Mouse (Mus musculus) splenic B cell, adult 2 months (primary cell): ENCODE measurements around the gene Fmo5.

Experiments
- DNase-seq: peaks from one replicate; pipeline ENCODE4 v3.0.0-alpha.2; 2011; ENCODE audit warnings: low read depth, low spot score
- H3K27me3 ChIP-seq: 2 replicates; pipeline ENCODE4 v1.6.1; 2012; ENCODE audit warnings: mild to moderate bottlenecking, low read length, moderate library complexity, mixed read lengths; ENCODE audit not compliant: control insufficient read depth, poor library complexity, insufficient read depth, severe bottlenecking
- H3K36me3 ChIP-seq: 2 replicates; pipeline ENCODE4 v1.6.1; 2012; ENCODE audit warnings: mild to moderate bottlenecking, low read length, moderate library complexity, mixed read lengths; ENCODE audit not compliant: control insufficient read depth, poor library complexity, insufficient read depth, severe bottlenecking

Fmo5 gene

DNA sequence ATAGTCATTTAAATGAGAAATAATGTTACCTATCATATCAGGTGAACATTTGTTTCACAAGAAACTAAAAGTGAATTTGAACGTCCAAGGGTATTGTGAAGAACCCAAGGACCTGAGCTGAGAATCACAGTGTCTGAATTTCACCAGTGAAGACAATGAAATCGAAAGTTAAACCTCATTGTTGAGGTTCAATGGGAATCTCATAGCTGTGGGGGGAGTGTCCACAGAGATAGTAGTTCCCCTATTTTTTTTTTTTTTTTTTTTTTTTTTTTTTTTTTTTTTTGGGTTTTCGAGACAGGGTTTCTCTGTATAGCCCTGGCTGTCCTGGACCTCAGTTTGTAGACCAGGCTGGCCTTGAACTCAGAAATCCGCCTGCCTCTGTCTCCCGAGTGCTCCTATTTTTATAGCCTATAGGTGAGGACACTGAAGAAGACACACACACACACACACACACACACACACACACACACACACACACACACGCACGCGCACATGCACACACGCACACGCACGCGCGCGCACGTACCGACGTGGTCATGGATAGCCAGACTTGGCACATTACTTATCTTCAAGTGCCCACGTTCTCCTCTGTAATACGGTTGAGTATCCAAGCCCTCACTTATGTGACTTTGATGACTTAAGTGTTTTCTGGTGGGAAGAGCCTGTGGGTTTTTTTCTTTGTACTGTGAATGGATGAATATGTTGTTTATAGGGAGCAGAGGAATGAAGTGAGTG, 11.3 kb upstream of the Fmo5 start:
- Histone ChIP-seq H3K27me3 (no peaks in the 10 kb centered on the region), H3K36me3 (no peaks in the 10 kb centered on the region)
- no peak for DNase-seq

DNA sequence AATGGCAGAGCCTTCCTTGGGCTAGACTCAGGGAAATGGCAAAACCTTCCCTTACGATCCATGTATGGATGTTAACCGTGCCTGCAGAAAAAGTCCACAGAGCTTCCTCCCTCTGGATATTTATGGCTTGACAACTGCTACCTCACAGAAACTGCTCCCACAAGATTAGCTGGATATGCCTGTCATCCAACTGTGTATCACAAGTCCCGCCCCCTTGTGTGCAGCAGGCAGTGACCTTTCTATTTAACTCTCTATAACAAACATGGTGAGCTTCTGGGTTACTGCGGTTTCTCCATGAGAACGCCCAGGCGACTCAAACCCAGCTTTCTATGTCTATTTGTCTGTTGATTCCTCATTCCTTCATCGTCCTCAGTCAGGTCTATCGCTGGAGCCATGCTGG, 10.7 kb upstream of the Fmo5 start:
- Histone ChIP-seq H3K36me3 (no peaks in the 10 kb centered on the region), H3K27me3 (no peaks in the 10 kb centered on the region)
- no peak for DNase-seq

GRCm38 (mm10) chr3:97620657-97621056, 7.9 kb upstream of the Fmo5 start:
- no peaks in the 10 kb centered on the region for H3K36me3 ChIP-seq

DNA sequence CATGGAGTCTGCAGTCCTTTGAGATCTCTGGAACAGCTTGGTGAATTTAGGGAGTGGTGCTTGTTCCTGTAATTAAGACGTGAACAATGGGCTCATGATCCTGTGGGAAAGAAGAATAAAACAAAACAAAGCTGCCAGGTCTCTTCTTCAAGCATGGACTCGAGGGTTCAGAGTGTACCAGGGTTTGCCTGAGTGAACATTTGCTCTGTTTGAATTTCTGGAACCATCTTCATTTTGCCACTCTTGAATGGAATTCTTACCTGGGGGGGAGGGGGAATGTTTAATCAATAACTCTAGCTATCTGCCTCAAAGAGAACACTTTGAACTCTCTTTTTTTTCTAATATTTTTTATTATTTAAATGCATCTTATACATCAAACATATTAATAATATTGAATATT, 4.0 kb upstream of the Fmo5 start:
- Histone ChIP-seq H3K27me3 (no peaks in the 10 kb centered on the region), H3K36me3 (no peaks in the 10 kb centered on the region)
- DNase-seq = no peak

More at GRCm38 (mm10) chr3:97620657-97621056, 7.9 kb upstream of the Fmo5 start:
- no peak for DNase-seq
- H3K27me3 ChIP-seq = no peaks in the 10 kb centered on the region

- H3K27me3 ChIP-seq = no peaks in the 10 kb centered on the region
- H3K36me3 ChIP-seq = no peaks in the 10 kb centered on the region
- no peak for DNase-seq
These were observed 711 bp upstream of the Fmo5 start for GRCm38 (mm10) chr3:97627893-97628292.

DNA sequence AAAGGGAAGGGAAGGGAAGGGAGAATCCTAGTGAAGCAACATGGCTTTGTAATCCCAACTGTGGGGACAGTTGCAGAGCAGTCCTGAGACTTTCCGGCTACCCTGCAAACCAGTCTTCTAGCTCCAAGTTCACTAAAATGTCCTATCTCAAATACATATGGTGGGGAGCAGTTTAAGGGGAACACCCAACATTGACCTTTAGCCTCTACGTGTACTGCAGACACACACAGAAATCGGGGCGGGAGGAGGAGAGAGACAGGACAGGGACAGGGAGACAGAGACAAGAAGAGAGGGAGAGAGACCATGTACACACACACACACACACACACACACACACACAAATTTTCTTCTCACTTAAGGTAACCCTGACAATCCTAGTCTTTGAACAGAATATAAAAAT, 1.3 kb downstream of the Fmo5 start:
- no peaks in the 10 kb centered on the region for H3K27me3 ChIP-seq
- no peak for DNase-seq
- H3K36me3 ChIP-seq = no peaks in the 10 kb centered on the region

DNA sequence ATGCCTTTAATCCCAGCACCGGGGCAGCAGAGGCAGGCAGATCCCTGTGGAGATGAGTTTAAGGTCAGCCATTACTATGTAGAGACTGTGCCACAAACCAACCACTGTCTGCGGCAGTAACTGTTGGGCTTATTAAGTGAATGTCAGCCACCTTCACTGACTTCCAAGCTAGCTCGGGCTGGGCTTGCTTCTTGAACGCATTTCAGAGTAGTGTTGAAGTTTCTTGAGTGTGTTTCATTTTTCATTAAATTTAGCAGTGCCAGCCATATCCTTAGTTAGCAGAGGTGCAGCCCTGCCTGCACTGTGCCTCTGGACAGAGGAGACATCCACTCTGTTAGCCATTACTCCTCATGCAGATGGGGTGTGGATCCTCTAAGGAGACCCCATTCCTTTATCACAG, 2.1 kb downstream of the Fmo5 start:
- no peaks in the 10 kb centered on the region for H3K27me3 ChIP-seq

DNA sequence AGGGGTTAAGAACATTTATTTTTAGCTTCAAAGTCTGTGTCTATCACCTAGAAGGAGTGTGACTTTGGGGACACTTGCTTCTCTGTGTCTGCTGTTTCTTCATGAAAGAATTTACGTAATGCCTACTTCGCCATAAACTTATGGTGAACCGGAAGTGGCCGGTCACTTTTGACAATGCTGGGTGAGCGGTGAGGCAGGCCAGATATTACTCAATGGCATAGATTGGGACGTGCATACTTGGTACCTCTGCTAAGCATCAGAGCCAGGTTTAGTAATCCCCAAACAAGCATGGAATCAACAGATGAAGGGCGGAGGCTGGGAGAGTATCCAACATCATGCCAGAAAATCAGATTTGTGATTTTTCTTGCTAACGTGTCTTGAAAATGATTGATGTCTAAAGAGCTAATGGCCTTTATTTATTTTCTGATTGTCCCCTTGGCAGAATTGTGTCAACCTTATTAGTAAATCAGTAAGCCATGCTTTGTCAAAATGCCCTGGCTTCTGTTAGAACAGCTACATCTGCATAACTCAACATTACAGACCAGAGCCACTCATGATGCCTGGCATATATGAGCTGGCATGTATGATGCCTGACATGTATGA, 2.8 kb downstream of the Fmo5 start:
- DNase-seq = no peak
- Histone ChIP-seq H3K27me3 (no peaks in the 10 kb centered on the region), H3K36me3 (no peaks in the 10 kb centered on the region)

More for the DNA sequence above, 2.1 kb downstream of the Fmo5 start:
- DNase-seq = no peak
- no peaks in the 10 kb centered on the region for H3K36me3 ChIP-seq

GRCm38 (mm10) chr3:97633456-97633855, 4.9 kb downstream of the Fmo5 start:
- Histone ChIP-seq H3K36me3 (no peaks in the 10 kb centered on the region), H3K27me3 (no peaks in the 10 kb centered on the region)
- no peak for DNase-seq

DNA sequence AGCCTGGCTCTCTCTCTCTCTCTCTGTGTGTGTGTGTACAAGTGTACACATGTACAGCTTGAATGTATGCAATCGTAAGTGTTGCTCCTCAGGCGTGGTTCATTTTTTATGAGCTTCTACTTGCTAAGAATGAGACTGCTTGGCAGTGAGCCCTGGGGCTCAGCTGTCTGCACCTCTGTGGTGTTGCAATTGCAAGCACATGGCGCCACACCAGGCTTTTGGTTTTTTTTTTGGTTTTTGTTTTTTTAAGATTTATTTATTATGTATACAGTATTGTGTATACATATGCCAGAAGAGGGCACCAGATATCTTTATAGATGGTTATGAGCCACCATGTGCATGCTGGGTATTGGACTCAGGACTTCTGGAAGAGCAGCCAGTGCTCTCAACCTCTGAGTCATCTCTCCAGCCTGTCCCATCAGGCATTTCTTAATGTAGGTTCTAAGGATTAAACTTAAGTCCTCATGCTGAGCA, 5.7 kb downstream of the Fmo5 start:
- Histone ChIP-seq H3K36me3 (no peaks in the 10 kb centered on the region), H3K27me3 (no peaks in the 10 kb centered on the region)
- no peak for DNase-seq

- no peaks in the 10 kb centered on the region for H3K27me3 ChIP-seq
- 0 out of 2 replicates have a peak, but pooled peaks cover under 1% of the 10 kb centered on the region for H3K36me3 ChIP-seq
- no peak for DNase-seq
These were observed 12.8 kb downstream of the Fmo5 start for GRCm38 (mm10) chr3:97641396-97641795.

DNA sequence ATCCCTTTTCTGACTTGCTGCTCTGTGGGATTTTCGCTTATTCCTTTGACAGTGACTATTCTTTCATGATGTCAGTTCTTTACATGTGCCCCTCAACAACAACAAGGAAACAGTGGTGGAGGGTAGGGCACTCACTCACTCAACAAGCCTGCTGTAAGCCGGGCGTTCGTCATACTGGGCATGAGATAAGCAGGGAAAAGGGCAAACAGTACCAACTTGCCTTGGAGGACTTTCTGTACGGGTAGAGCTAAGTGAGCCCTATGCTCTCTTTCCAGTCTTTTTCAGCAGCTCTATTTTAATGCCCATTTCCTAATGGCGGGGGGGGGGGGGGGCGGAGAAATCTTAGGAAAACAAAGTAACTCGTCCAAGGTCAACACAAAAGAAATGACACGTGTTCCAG, 13.4 kb downstream of the Fmo5 start:
- H3K27me3 ChIP-seq = no peaks in the 10 kb centered on the region
- H3K36me3 ChIP-seq = 0 out of 2 replicates have a peak, but pooled peaks cover 2% of the 10 kb centered on the region
- DNase-seq = no peak

- Histone ChIP-seq H3K36me3 (0 out of 2 replicates have a peak, but pooled peaks cover 2% of the 10 kb centered on the region), H3K27me3 (no peaks in the 10 kb centered on the region)
- no peak for DNase-seq
These were observed 19.9 kb downstream of the Fmo5 start for GRCm38 (mm10) chr3:97648518-97648917.

DNA sequence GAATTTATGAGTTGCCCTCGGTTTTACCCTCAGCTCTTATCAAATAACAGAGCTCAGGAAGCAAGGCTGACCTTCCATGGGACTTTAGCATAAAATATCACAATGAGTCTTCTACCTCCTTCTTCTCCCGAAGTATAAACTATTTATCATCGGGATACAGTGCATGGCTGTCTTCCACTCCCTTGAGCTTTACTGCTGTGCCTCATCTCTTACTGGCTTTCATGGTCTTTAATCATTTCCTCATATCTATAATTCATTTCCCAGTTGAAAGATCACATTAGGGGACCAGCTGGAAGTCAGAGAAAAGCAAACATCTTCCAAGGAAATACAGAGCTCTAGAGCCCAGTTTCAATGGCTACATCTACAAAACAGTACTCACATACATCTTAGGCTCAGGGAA, 20.4 kb downstream of the Fmo5 start:
- H3K36me3 ChIP-seq = 0 out of 2 replicates have a peak, but pooled peaks cover 2% of the 10 kb centered on the region
- DNase-seq = no peak
- no peaks in the 10 kb centered on the region for H3K27me3 ChIP-seq

DNA sequence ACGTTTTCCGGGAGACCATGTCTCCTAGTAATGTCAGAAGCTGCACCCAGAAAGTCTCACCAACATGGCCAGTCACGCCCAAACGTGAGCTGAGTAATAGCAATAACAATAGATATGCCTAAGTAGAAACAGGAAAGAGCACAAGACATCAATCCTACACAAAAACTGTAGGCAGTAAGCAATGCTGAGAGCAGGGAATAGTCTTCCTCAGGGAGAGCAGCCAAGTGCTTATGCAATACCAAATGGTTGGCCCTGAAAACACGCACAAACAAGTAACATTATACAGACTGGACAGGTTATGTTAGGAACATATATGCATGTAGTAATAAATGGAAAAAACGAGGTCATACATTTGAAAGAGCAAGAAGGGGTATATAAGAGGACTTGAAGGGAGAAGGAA, 20.9 kb downstream of the Fmo5 start:
- no peaks in the 10 kb centered on the region for H3K27me3 ChIP-seq
- H3K36me3 ChIP-seq = 0 out of 2 replicates have a peak, but pooled peaks cover 2% of the 10 kb centered on the region
- no peak for DNase-seq
